Mouse (Mus musculus) lung, postnatal 0 days (tissue): ENCODE data around the gene Oasl1. TPM values are rescaled to one million over a fixed set of nuclear protein-coding genes. Genes with fewer than 3 reads are reported as not detected.

Source experiments
- ATAC-seq: fragments of 200-750 bp; cut with Nextera tagmentation; 2 replicates; pipeline ENCODE4 v1.8.0; 2017; ENCODE audit warnings: moderate library complexity
- DNase-seq: peaks from one replicate; pipeline ENCODE4 v3.0.0-alpha.2; 2016; ENCODE audit warnings: low spot score
- H3K27ac ChIP-seq: fragments of 300-500 bp; sonication (generic); 2 replicates; pipeline ENCODE4 v1.5.1; 2014; ENCODE audit warnings: antibody characterized with exemption, mild to moderate bottlenecking, low read length, mixed read lengths
- H3K27me3 ChIP-seq: fragments of 300-500 bp; sonication (generic); replicated peaks from 2 replicates; pipeline ENCODE4 v1.6.1; 2014; ENCODE audit warnings: low read length, mixed read lengths; ENCODE audit not compliant: insufficient read depth
- H3K36me3 ChIP-seq: fragments of 300-500 bp; sonication (generic); 2 replicates; pipeline ENCODE4 v1.6.1; 2014; ENCODE audit warnings: low read length, mixed read lengths; ENCODE audit not compliant: insufficient read depth
- H3K4me1 ChIP-seq: fragments of 300-500 bp; sonication (generic); 2 replicates; pipeline ENCODE4 v1.6.1; 2014; ENCODE audit warnings: antibody characterized with exemption, low read depth, low read length, mixed read lengths; ENCODE audit not compliant: insufficient read depth
- H3K4me2 ChIP-seq: fragments of 300-500 bp; sonication (generic); replicated peaks from 2 replicates; pipeline ENCODE4 v1.6.1; 2014; ENCODE audit warnings: low read depth, mild to moderate bottlenecking, low read length, moderate library complexity, mixed read lengths
- H3K4me3 ChIP-seq: fragments of 300-500 bp; sonication (generic); 2 replicates; pipeline ENCODE4 v1.5.1; 2014; ENCODE audit warnings: low read depth, low read length
- H3K9ac ChIP-seq: fragments of 300-500 bp; sonication (generic); replicated peaks from 2 replicates; pipeline ENCODE4 v1.6.1; 2014; ENCODE audit warnings: low read depth, mild to moderate bottlenecking
- H3K9me3 ChIP-seq: fragments of 300-500 bp; sonication (generic); 2 replicates; pipeline ENCODE4 v1.6.1; 2016; ENCODE audit warnings: low read length, mixed read lengths
- CTCF ChIP-seq: IDR thresholded peaks from 2 replicates; pipeline ENCODE4 v1.5.1; 2016; ENCODE audit warnings: antibody characterized with exemption, mild to moderate bottlenecking
- EP300 ChIP-seq: IDR thresholded peaks from 2 replicates; pipeline ENCODE4 v1.6.1; 2016; ENCODE audit warnings: antibody characterized with exemption, mild to moderate bottlenecking, control low read depth
- WGBS: fragments of 180-500 bp; shearing (Covaris S2); extraction: QIAGEN DNeasy Blood & Tissue Kit; methylation state at CpG from one replicate; pipeline ENCODE4 v1.1.7; 2014; 5-methylcytosine and 5-hydroxymethylcytosine counted together
- polyA plus RNA-seq: library from polyadenylated mRNA; unstranded; fragments of >200 nt; fragmentation: Nextera tagmentation; extraction: Ambion mirVana; gene quantifications from 2 replicates; pipeline ENCODE4 v1.2.1, GENCODE M21; 2015

Gene Oasl1
- polyA plus RNA-seq, 1 experiment from 2014 or later: 1.8 TPM

GRCm38 (mm10) chr5:114961590-114962360, 38.7 kb downstream of the Oasl1 start:
- Histone ChIP-seq H3K9ac (no peak overlapping the region), H3K27me3 (no peaks in the 10 kb centered on the region), H3K9me3 (no peaks in the 10 kb centered on the region), H3K36me3 (no peaks in the 10 kb centered on the region), H3K4me2 (no peak overlapping the region), H3K27ac (no peak overlapping the region), H3K4me3 (no peak overlapping the region), H3K4me1 (no peaks in the 10 kb centered on the region)
- DNase-seq (no peak), ATAC-seq (no peak)
- 27% methylated on average over 4 of the region's 4 CpGs for WGBS
- no peak for TF ChIP-seq CTCF
- TF ChIP-seq EP300: no peak

GRCm38 (mm10) chr5:114964315-114964966, 41.4 kb downstream of the Oasl1 start:
- Histone ChIP-seq H3K4me2 (no peak overlapping the region), H3K27ac (no peak overlapping the region), H3K4me1 (no peaks in the 10 kb centered on the region), H3K36me3 (no peaks in the 10 kb centered on the region), H3K27me3 (0 out of 2 replicates have a peak, but pooled peaks cover 7% of the 10 kb centered on the region), H3K9ac (no peak overlapping the region), H3K9me3 (no peaks in the 10 kb centered on the region), H3K4me3 (no peak overlapping the region)
- no peak for TF ChIP-seq CTCF
- WGBS: 36% methylated on average over 7 of the region's 7 CpGs
- ATAC-seq (no peak), DNase-seq (no peak)

GRCm38 (mm10) chr5:114964967-114965898, 42.2 kb downstream of the Oasl1 start:
- 0 out of 2 replicates have a peak, but pooled peaks cover 7% of the 10 kb centered on the region for H3K27me3 ChIP-seq
- TF ChIP-seq CTCF: no peak
- TF ChIP-seq EP300: no peak
- no peaks in the 10 kb centered on the region for H3K9me3 ChIP-seq
- H3K4me2 ChIP-seq: no peak overlapping the region
- 42% methylated on average over 17 of the region's 17 CpGs for WGBS
- H3K36me3 ChIP-seq: no peaks in the 10 kb centered on the region
- no peak overlapping the region for H3K27ac ChIP-seq
- no peaks in the 10 kb centered on the region for H3K4me1 ChIP-seq
- no peak for DNase-seq
- no peak for ATAC-seq
- no peak overlapping the region for H3K4me3 ChIP-seq
- no peak overlapping the region for H3K9ac ChIP-seq

GRCm38 (mm10) chr5:114967523-114968268, 44.7 kb downstream of the Oasl1 start:
- H3K36me3 ChIP-seq: no peaks in the 10 kb centered on the region
- H3K4me3 ChIP-seq: no peak overlapping the region
- H3K9me3 ChIP-seq: no peaks in the 10 kb centered on the region
- 0 out of 2 replicates have a peak, but pooled peaks cover 7% of the 10 kb centered on the region for H3K27me3 ChIP-seq
- DNase-seq (no peak), ATAC-seq (no peak)
- TF ChIP-seq CTCF (no peak), EP300 (no peak)
- no peak overlapping the region for H3K9ac ChIP-seq
- H3K4me1 ChIP-seq: no peaks in the 10 kb centered on the region
- 24% methylated on average over 14 of the region's 14 CpGs for WGBS
- no peak overlapping the region for H3K4me2 ChIP-seq
- H3K27ac ChIP-seq: no peak overlapping the region

- no peaks in the 10 kb centered on the region for H3K9me3 ChIP-seq
- H3K4me3 ChIP-seq: no peak overlapping the region
- 0 out of 2 replicates have a peak, but pooled peaks cover 7% of the 10 kb centered on the region for H3K27me3 ChIP-seq
- H3K4me2 ChIP-seq: no peak overlapping the region
- DNase-seq (no peak), ATAC-seq (no peak)
- H3K27ac ChIP-seq: no peak overlapping the region
- no peak overlapping the region for H3K9ac ChIP-seq
- TF ChIP-seq CTCF: no peak
- no peak for TF ChIP-seq EP300
- 29% methylated on average over 7 of the region's 7 CpGs for WGBS
- H3K36me3 ChIP-seq: no peaks in the 10 kb centered on the region
- no peaks in the 10 kb centered on the region for H3K4me1 ChIP-seq
These were observed 45.6 kb downstream of the Oasl1 start for GRCm38 (mm10) chr5:114968651-114969050.
